Mouse (Mus musculus): ENCODE results near the gene Ugt2a2.
"Not testable (repeated sequence)": the region's sequence is repeated elsewhere in the genome, so short reads cannot be mapped to it uniquely, and the experiment has no call there.

Ugt2a2 gene

DNA sequence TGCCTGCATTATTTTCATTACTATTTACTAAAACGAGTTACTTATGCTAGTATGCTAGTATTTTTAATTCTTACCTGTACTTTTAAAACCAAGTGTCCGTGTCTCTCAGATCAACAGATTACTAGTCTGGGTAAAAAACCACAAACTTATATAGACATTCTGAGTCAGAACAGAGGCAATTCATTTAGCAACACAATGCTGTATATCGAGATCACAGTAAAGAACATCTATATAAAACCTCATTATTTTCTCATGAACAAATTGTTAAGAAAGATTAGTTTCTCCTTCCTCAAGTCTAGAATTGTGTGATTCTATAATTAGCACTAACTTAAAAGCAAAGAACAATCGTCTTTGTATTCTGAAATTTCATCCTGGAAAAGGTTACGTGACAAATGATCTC lies at the start of gene Ugt2a2:
Gene Ugt2a2, minus strand, starts transcription at position 101 of the 400 bp plus-strand sequence.
- no peak for DNase-seq (ENCODE audit: low read depth, low spot score)

DNA sequence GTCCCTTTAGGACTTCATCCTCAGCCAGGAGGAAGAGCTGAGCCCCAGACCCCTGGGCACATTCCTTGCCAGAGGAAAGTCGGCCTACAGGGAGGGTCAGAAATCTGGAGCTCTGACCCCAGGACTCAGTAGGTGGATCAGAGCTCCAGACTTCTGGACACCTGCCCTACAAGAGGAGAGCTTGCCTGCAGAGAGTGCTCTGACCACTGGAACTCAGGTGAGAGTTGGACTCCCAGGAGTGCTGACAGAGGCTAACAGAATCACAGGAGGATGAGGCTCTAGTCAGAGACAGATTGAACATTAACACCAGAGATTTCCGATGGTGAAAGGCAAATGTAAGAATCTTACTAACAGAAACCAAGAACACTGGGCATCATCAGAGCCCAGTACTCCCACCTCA lies 41.5 kb upstream of the Ugt2a2 start:
- not testable (repeated sequence) for DNase-seq (ENCODE audit: low read depth, low spot score)

DNA sequence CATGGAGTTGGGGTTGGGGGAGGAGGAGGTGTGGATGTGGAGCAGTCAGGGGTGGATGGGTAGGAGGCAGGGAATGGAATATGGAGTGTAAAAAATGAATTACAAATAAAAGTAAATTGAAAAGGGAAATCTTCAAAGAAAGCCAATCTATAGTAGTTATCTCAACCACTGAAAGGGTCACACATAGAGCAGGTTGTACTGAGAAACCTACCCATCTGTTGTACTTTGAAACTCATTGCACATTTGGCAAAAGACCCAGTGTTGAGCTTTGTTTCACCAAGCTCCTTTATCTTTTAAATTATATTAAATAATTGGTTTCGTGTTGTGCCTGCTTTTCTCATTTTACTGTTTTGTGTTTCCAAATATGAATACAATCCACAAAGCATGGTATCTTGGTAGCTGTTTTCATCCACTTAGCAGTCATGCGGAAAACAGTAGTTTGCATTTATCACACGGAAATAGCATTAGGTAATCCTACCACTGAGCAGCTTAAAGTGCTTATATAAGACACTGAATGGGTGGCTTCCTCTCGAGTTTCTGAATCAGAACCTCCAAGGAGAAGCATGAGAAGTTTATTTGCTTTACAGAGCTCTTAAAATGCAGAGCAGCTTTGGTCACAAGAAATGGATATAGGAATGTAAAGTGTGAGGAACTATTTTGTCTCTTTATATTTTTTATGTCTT lies 23.9 kb upstream of the Ugt2a2 start:
- DNase-seq (ENCODE audit: low read depth, low spot score) = no peak

DNA sequence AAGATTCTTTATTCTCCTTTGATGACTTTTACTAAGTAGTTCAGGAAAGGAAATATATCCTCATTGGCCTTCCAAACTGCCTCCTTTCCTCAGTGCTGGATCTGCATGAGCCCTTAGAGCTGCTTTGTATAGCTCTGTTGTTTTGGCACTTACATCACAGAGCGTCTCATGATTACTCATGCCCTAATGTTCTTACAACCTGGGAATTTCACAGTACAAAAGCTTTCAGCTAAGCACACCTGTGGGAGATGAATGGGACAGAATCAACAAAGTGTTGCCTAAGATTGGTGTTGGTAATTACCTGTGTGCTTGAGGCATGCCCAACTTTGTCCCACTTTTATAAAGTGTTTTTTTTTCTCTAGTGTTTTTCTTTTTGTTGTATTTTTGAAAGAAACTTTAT lies 20.6 kb upstream of the Ugt2a2 start:
- DNase-seq (ENCODE audit: low read depth, low spot score) = no peak

DNA sequence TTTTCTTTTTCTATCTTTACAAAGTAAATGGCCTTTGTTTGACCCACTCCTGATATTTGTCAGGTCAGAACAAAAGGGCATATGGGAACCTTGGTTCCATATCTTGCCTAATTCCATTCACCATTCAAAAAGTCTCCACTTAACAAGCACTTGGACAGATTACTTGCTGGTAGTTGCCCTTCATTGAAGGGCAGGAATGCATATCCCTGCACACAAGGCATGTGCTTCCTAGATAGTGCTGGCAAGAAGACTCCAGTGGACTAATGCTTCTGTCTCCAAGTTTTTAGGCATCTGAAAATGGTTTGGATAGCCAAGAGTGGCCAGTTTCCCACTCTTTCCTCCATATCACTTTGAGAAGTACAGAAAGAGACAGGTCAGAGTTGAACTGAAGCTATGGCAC lies 17.3 kb upstream of the Ugt2a2 start:
- no peak for DNase-seq (ENCODE audit: low read depth, low spot score)

DNA sequence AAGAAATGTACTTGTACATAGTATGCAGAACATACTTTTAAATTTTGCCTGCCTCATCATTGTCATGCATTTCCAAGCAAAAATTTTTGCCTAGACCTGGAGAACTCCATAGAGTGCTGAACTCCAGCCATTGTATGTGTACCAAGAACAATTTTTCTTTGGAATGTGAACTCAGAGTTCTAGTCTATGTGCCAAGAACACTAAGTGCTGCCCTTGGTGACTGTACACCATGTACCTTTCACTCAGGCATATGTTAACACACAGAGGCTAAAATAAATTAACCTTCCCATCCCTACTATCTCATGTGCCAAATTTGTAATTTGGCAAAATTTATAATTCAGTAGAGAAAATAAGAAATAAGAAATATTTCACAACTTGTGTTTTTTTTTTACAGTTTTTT lies 16.9 kb upstream of the Ugt2a2 start:
- no peak for DNase-seq (ENCODE audit: low read depth, low spot score)

DNA sequence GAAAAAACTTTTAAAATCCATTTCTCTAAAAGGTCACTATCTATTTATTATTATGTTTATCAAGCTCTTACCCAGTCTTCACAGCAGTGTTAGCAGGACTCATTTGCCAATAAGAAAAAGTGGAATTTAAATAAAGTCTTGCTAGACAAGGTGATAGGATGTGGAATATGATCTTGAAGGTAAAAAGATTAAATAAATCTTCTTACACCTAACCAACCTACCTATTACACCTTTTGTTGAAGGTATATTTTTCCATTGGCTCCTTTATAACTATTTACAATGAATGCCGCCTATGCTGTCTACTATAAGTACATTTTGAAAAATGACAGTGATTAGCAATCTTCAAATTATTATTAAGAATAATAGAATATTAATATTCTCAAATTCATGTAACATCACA lies 8.7 kb upstream of the Ugt2a2 start, which contains the start of gene Ugt2a1:
Gene Ugt2a1, minus strand, starts transcription at position 101 of the 400 bp plus-strand sequence.
- no peak for DNase-seq (ENCODE audit: low read depth, low spot score)

DNA sequence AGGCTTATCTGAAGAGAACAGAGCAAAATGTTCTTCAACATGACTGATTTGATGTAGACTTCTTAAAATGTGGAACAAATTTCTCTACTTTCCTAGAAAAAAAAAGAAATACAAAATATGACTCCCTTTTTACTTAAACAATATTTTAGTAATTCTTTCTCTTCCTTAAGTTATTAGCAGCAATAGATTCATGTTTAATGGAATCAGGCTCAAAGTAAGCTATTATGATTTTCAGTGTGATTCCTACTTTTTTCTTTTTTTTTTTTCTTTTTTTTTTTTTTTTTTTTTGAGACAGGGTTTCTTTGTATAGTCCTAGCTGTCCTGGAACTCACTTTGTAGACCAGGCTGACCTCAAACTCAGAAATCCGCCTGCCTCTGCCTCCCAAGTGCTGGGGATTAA lies 4.6 kb upstream of the Ugt2a2 start, which contains the start of gene Gm43638:
Gene Gm43638, minus strand, starts transcription at position 101 of the 400 bp plus-strand sequence.
- DNase-seq (ENCODE audit: low read depth, low spot score) = not testable (repeated sequence)

DNA sequence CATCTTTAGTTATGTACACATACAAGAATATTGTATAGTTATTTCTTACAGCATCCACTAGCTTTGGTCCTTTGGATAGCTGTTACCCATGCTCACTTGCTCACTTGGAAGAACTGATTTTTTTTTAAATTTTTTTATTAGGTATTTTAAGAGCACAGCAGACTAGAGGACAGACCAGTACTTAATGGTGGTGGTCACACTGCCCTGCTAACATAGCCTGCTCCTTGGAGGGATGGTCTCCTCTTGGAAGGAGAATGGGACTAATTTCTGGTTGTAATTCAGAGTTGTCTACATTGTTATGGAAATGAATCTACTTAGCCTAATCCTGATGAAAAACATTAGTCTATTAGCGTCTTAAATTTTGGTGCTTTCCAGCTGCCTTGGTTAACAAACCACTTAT lies 23.2 kb downstream of the Ugt2a2 start:
- no peak for DNase-seq (ENCODE audit: low read depth, low spot score)

DNA sequence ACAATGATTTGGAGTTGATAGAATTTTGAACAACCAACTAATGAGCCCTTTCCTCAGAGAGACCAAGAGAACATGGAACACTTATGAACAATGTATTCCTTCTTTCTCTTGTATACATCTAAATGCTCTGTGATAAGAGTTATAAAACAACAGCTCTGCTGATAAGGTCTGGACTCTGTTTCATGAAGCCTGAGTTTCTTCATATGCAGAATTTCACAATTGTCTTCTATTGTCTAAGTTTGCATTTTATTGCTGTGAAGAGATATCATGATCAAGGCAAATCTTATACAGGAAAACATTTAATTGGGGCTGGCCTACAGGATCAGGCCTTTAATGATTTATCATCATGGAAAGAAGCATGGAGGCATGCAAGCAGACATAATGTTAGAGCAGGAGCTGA lies 24.4 kb downstream of the Ugt2a2 start:
- DNase-seq (ENCODE audit: low read depth, low spot score) = no peak

DNA sequence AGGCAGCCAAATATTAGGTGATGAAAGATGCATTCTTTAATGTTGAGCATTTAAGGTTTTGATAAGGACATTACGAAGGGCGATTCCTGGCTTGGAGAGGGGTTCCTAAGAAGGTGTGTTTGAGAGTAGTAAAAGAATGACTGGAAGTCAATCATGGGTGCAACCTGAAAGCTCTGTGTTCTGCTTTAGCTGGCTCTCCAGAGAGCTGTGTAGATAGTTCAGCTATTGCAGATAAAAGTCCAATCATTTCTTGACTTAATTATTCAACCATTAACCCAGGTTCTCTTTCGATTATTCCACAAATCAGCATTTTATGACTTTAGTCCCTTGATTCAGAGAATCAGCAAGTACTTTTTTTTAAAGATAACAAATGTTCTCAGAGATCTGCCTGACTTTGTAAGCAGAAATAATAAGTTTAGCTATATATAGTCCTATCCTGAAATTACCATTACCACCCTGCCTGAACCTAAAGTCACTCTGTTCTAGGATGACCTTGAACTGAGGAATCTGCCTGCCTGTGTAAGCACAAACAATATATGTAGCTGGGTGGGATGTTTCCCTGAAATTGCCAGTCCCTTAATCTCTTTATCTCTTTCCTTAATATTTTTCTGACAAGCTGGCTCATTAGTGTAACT lies 25.7 kb downstream of the Ugt2a2 start:
- DNase-seq (ENCODE audit: low read depth, low spot score) = no peak

DNA sequence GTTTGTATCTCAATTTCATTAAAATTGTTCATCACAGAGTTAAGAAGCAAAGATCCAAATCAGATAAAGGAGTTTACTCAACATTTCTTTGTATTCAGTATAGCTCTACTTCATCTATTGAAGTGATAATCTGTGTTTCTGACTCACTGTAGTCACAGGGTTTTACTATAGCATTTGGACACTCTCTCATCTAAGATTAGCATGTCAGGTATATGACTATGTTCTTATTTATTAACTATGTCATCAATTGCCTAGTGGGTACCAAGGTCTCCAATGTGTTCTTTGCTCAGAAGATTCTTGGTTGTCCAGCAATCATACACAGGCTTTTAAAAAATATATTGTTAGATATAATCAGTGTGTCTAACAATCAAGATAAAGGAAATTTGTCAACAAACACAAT lies 26.5 kb downstream of the Ugt2a2 start:
- DNase-seq (ENCODE audit: low read depth, low spot score) = no peak

DNA sequence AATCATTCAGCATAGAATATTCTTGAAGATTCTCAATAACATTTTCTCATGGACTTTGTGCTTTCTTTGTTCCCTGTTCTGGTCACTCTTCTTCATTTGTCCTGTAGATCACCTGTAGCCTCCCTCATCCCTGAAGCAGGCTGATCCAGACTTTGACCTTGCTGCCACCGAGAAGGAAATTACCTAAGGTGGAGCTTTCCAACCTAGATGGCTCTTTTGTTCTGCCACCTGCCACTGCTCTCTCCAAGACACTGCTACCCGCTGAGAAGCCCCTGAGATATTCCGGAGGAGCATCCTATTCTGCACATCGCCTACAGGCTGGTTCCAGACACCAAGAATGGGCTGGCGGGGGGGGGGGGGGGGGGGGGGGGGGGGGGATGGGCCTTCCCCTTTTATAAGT lies 29.5 kb downstream of the Ugt2a2 start:
- DNase-seq (ENCODE audit: low read depth, low spot score) = not testable (repeated sequence)

DNA sequence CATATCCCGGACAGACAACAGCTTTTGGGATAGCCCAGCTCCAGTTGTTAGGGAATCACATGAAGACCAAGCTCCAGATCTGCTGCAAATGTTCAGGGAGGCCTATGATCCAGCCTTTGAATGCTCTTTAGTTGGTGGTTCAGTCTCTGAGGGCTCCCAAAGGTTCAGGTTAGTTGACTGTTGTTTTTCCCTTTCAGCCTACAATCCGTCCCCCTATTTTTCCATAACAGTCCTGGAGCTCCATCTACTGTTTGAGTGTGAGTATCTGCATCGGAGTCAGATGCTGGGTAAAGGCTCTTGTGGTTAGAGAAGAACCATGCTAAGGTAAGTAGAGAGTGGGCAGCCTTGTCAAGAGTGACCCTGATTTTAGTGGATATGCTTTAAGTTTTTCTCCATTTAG lies 45.8 kb downstream of the Ugt2a2 start:
- no peak for DNase-seq (ENCODE audit: low read depth, low spot score)

DNA sequence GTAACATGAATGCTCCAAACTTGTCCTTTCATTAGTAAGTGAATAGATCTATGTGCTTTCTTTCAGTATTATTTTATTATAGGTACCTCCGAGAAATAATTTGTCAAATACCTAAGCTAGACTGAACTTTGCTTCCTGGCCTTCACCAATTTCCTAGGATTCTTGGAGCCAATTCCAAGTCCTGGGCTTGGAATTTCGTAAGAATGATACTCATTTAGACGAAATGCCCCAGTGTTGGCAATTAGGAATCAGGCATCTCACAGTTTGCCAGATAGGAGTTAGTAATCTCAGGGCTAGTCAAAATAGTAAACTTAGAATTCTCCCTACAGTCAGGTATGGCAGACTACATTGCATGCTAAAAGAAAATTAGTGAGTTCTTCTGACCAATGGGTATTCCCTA lies 56.4 kb downstream of the Ugt2a2 start:
- DNase-seq (ENCODE audit: low read depth, low spot score) = no peak

DNA sequence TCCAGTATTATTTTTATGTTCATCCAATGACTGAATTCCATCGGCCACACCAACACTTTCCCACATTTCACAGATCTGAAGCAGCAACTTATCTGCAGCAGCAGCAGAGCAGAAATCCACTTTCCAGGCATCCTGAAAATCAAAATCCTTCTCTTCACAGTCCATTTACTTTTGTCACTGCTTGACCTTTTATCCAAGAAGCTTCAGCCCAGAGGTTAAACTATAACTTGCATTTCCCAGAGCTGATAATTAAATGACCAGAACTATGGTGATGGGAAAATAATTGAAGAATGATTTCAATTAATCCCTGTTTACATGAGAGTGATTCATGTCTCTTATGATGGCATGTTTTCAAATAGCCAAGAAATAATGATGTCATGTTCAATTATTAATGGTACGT lies 58.0 kb downstream of the Ugt2a2 start, which contains the start of gene Ugt2b38:
Gene Ugt2b38, minus strand, starts transcription at position 163 of the 400 bp plus-strand sequence.
- DNase-seq (ENCODE audit: low read depth, low spot score) = not testable (repeated sequence)

Measured in retina, adult 2 months (tissue).